ENCODE assay signal across 20 mouse cellular contexts in genomic region chr3:127295921-127296320, GRCm38 (mm10).
DNase-seq lines count a peak whose midpoint lies in the region; ATAC-seq and TF ChIP-seq lines count a peak whose summit lies in the region.
"Had no signal": no experiment of that assay in that cellular context is flagged by ENCODE, and none has a peak within 500 bp of the region (broad histone marks: within the 10 kb centered on the region; RNA-seq: fewer than 3 reads in every experiment).

No protein-coding gene starts in this region.

- WGBS in forebrain, embryonic 10.5 days: 79% methylated on average over 6 of the region's 6 CpGs
- 77% methylated on average over 6 of the region's 6 CpGs for WGBS in forebrain, embryonic 14.5 days
- WGBS in heart, embryonic 15.5 days: 48% methylated on average over 6 of the region's 6 CpGs
- WGBS in midbrain, embryonic 15.5 days: 81% methylated on average over 6 of the region's 6 CpGs

- H3K36me3 ChIP-seq in forebrain, embryonic 10.5 days (replicated peaks): no peaks in the 10 kb centered on the region
- no peaks in the 10 kb centered on the region for H3K36me3 ChIP-seq in forebrain, embryonic 14.5 days (ENCODE audit: control insufficient read depth, insufficient read depth, low read length)
- H3K36me3 ChIP-seq in heart, embryonic 15.5 days: no peaks in the 10 kb centered on the region
- no peaks in the 10 kb centered on the region for H3K36me3 ChIP-seq in midbrain, embryonic 15.5 days (replicated peaks)
- H3K36me3 ChIP-seq: embryonic facial prominence, embryonic 13.5 days; forebrain, embryonic 15.5 days; neural tube, embryonic 15.5 days had no signal

- 0 out of 2 replicates have a peak overlapping the region, but pooled peaks have one; percentile 78 for H3K27ac ChIP-seq in forebrain, embryonic 10.5 days
- no peak overlapping the region; the same call in 1 of the 2 replicates for H3K27ac ChIP-seq in forebrain, embryonic 14.5 days (ENCODE audit: low read depth, low read length)
- no peak overlapping the region for H3K27ac ChIP-seq in heart, embryonic 15.5 days
- peak overlapping the region; percentile 57 for H3K27ac ChIP-seq in left cerebral cortex, adult 2 months
- peak overlapping the region; percentile 75; the same call in 1 of the 2 replicates for H3K27ac ChIP-seq in midbrain, embryonic 15.5 days
- H3K27ac ChIP-seq: embryonic facial prominence, embryonic 13.5 days; forebrain, embryonic 15.5 days; kidney, postnatal 0 days; neural tube, embryonic 15.5 days had no signal

- TF ChIP-seq CTCF in left cerebral cortex, adult 2 months (IDR thresholded peaks at IDR 0.05): no peak

- ATAC-seq in forebrain, embryonic 14.5 days: no peak
- ATAC-seq in heart, embryonic 15.5 days (replicated peaks; ENCODE audit: insufficient number of reproducible peaks, insufficient read depth, low FRiP score, low read depth): no peak
- no peak for ATAC-seq in midbrain, embryonic 15.5 days (replicated peaks)
- ATAC-seq: forebrain, embryonic 15.5 days; Patski had no signal

- no peaks in the 10 kb centered on the region for H3K9me3 ChIP-seq in forebrain, embryonic 10.5 days
- H3K9me3 ChIP-seq in forebrain, embryonic 14.5 days (replicated peaks; ENCODE audit: control insufficient read depth, low read length): no peaks in the 10 kb centered on the region
- no peaks in the 10 kb centered on the region for H3K9me3 ChIP-seq in heart, embryonic 15.5 days (replicated peaks)
- H3K9me3 ChIP-seq in midbrain, embryonic 15.5 days: no peaks in the 10 kb centered on the region
- H3K9me3 ChIP-seq: embryonic facial prominence, embryonic 13.5 days; forebrain, embryonic 15.5 days; neural tube, embryonic 15.5 days had no signal

- H3K4me2 ChIP-seq in forebrain, embryonic 14.5 days (ENCODE audit: low read length): no peak overlapping the region
- 0 out of 2 replicates have a peak overlapping the region, but pooled peaks have one; percentile 7 for H3K4me2 ChIP-seq in heart, embryonic 15.5 days
- H3K4me2 ChIP-seq in midbrain, embryonic 15.5 days: no peak overlapping the region
- H3K4me2 ChIP-seq: embryonic facial prominence, embryonic 13.5 days; forebrain, embryonic 15.5 days; neural tube, embryonic 15.5 days had no signal

- H3K27me3 ChIP-seq in forebrain, embryonic 10.5 days (ENCODE audit: poor library complexity, severe bottlenecking): no peaks in the 10 kb centered on the region
- H3K27me3 ChIP-seq in forebrain, embryonic 14.5 days (replicated peaks; ENCODE audit: control insufficient read depth, insufficient read depth, low read length): no peaks in the 10 kb centered on the region
- no peaks in the 10 kb centered on the region for H3K27me3 ChIP-seq in heart, embryonic 15.5 days
- no peaks in the 10 kb centered on the region for H3K27me3 ChIP-seq in midbrain, embryonic 15.5 days (replicated peaks)
- H3K27me3 ChIP-seq: embryonic facial prominence, embryonic 13.5 days; forebrain, embryonic 15.5 days; neural tube, embryonic 15.5 days; Patski had no signal

- no peak overlapping the region for H3K4me3 ChIP-seq in forebrain, embryonic 10.5 days
- no peak overlapping the region for H3K4me3 ChIP-seq in forebrain, embryonic 14.5 days (ENCODE audit: low read depth, low read length)
- no peak overlapping the region for H3K4me3 ChIP-seq in heart, embryonic 15.5 days
- H3K4me3 ChIP-seq in left cerebral cortex, adult 2 months: no peak overlapping the region
- no peak overlapping the region for H3K4me3 ChIP-seq in midbrain, embryonic 15.5 days
- H3K4me3 ChIP-seq: embryonic facial prominence, embryonic 13.5 days; forebrain, embryonic 15.5 days; neural tube, embryonic 15.5 days had no signal

- peaks cover 35% of the 10 kb centered on the region for H3K4me1 ChIP-seq in forebrain, embryonic 10.5 days
- peaks cover 21% of the 10 kb centered on the region for H3K4me1 ChIP-seq in forebrain, embryonic 14.5 days (ENCODE audit: control insufficient read depth, insufficient read depth, low read length)
- peaks cover 4% of the 10 kb centered on the region; the same call in 1 of the 2 replicates for H3K4me1 ChIP-seq in heart, embryonic 15.5 days (replicated peaks)
- H3K4me1 ChIP-seq in midbrain, embryonic 15.5 days: peaks cover 39% of the 10 kb centered on the region

- H3K9ac ChIP-seq in forebrain, embryonic 14.5 days (ENCODE audit: low read length): no peak overlapping the region
- no peak overlapping the region for H3K9ac ChIP-seq in heart, embryonic 15.5 days
- H3K9ac ChIP-seq in midbrain, embryonic 15.5 days: no peak overlapping the region
- H3K9ac ChIP-seq: embryonic facial prominence, embryonic 13.5 days; forebrain, embryonic 15.5 days; neural tube, embryonic 15.5 days had no signal

- intact Hi-C loops in left cerebral cortex, adult 2 months (cut with DNase I): loop anchor here (2.0 kb wide), 1 partner anchor 111 kb away; no protein-coding TSS in a partner anchor
- intact Hi-C loops in left cerebral cortex, postnatal 36 days (cut with DNase I): no loop called here

- DNase-seq in forebrain, embryonic 10.5 days (ENCODE audit: extremely low spot score, low spot score): no peak
- DNase-seq in forebrain, embryonic 14.5 days (ENCODE audit: low spot score): no peak
- no peak for DNase-seq in heart, adult 18-20 months
- DNase-seq in left cerebral cortex, adult 2 months (ENCODE audit: extremely low spot score in 1 of 2, low spot score in 2 of 2): no peak
- DNase-seq in left cerebral cortex, postnatal 36 days (ENCODE audit: low spot score in 2 of 2): no peak
- no peak for DNase-seq in embryo, embryonic 9.5 days (ENCODE audit: extremely low spot score)
- DNase-seq: cerebellum, adult 2 months; cerebellum, postnatal 25 days; kidney, adult 2 months; lung, postnatal 10 days; right cerebral cortex, adult 18-20 months; right cerebral cortex, postnatal 4 days; thymus, postnatal 14 days had no signal

Comparison
In these comparisons a context has a peak if more than half of its experiments do, and no peak if none do; other contexts are left out.
1. H3K27ac ChIP-seq: peak in forebrain, embryonic 10.5 days (single experiment), left cerebral cortex, adult 2 months (single experiment) and midbrain, embryonic 15.5 days (single experiment); none in forebrain, embryonic 14.5 days (single experiment) and heart, embryonic 15.5 days (single experiment).